Mouse (Mus musculus): Measurements from ENCODE around the gene Ikzf2.

DNA sequence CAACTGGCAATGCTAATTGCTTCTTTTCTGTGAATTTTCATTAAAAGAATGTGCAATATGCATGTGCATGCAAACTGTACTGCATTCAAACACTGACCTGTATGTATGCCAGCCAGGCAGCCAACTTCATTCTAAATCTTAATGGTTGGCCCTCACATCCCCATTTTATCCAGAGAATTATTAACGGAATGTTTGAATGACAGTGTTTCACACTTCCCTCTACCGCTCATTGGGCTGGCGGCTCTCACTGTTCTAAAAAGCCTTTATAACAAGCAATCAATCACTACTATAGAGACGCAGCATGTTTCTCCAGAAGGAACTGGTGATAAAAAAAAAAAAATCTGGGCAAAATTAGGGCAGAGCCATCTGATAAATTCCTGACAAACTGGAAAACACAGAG lies 151.5 kb downstream of the Ikzf2 start:
- TF ChIP-seq CTCF (IDR thresholded peaks at IDR 0.05) = no peak
- no peak for TF ChIP-seq EP300 (IDR thresholded peaks at IDR 0.05)

Measured in lung, postnatal 0 days (tissue).